Mouse (Mus musculus) heart, embryonic 12.5 days (tissue): Measurements from ENCODE around the gene Cox4i1. TPM values are rescaled to one million over a fixed set of nuclear protein-coding genes. Genes with fewer than 3 reads are reported as not detected.

ENCODE experiments used
- ATAC-seq: fragments of 200-750 bp; cut with Nextera tagmentation; 2 replicates; pipeline ENCODE4 v1.8.0; 2017; ENCODE audit warnings: moderate TSS enrichment, moderate library complexity; ENCODE audit not compliant: insufficient number of reproducible peaks, low FRiP score
- H3K27ac ChIP-seq: fragments of 300-500 bp; sonication (generic); 2 replicates; pipeline ENCODE4 v1.5.1; 2016; ENCODE audit warnings: mild to moderate bottlenecking, moderate library complexity; ENCODE audit not compliant: poor library complexity, severe bottlenecking
- H3K27me3 ChIP-seq: fragments of 300-500 bp; sonication (generic); replicated peaks from 2 replicates; pipeline ENCODE4 v1.6.1; 2016; ENCODE audit warnings: mild to moderate bottlenecking, moderate library complexity
- H3K36me3 ChIP-seq: fragments of 300-500 bp; sonication (generic); 2 replicates; pipeline ENCODE4 v1.6.1; 2016; ENCODE audit warnings: mild to moderate bottlenecking, moderate library complexity
- H3K4me1 ChIP-seq: fragments of 300-500 bp; sonication (generic); replicated peaks from 2 replicates; pipeline ENCODE4 v1.6.1; 2016; ENCODE audit warnings: mild to moderate bottlenecking
- H3K4me2 ChIP-seq: fragments of 300-500 bp; sonication (generic); 2 replicates; pipeline ENCODE4 v1.6.1; 2016; ENCODE audit warnings: mild to moderate bottlenecking, moderate library complexity
- H3K4me3 ChIP-seq: fragments of 300-500 bp; sonication (generic); 2 replicates; pipeline ENCODE4 v1.5.1; 2016; ENCODE audit warnings: mild to moderate bottlenecking
- H3K9ac ChIP-seq: fragments of 300-500 bp; sonication (generic); 2 replicates; pipeline ENCODE4 v1.6.1; 2016; ENCODE audit warnings: mild to moderate bottlenecking, moderate library complexity
- H3K9me3 ChIP-seq: fragments of 300-500 bp; sonication (generic); replicated peaks from 2 replicates; pipeline ENCODE4 v1.6.1; 2016; ENCODE audit warnings: mild to moderate bottlenecking, moderate library complexity
- WGBS: fragments of 180-500 bp; shearing (Covaris S2); methylation state at CpG from one replicate; pipeline ENCODE4 v1.1.7; 2016; 5-methylcytosine and 5-hydroxymethylcytosine counted together
- polyA plus RNA-seq: library from polyadenylated mRNA; unstranded; fragments of >200 nt; fragmentation: Nextera tagmentation; extraction: Ambion mirVana; gene quantifications from 2 replicates; pipeline ENCODE4 v1.2.1, GENCODE M21; 2016

Cox4i1 gene
- polyA plus RNA-seq, 1 experiment from 2014 or later: 1,716 TPM

DNA sequence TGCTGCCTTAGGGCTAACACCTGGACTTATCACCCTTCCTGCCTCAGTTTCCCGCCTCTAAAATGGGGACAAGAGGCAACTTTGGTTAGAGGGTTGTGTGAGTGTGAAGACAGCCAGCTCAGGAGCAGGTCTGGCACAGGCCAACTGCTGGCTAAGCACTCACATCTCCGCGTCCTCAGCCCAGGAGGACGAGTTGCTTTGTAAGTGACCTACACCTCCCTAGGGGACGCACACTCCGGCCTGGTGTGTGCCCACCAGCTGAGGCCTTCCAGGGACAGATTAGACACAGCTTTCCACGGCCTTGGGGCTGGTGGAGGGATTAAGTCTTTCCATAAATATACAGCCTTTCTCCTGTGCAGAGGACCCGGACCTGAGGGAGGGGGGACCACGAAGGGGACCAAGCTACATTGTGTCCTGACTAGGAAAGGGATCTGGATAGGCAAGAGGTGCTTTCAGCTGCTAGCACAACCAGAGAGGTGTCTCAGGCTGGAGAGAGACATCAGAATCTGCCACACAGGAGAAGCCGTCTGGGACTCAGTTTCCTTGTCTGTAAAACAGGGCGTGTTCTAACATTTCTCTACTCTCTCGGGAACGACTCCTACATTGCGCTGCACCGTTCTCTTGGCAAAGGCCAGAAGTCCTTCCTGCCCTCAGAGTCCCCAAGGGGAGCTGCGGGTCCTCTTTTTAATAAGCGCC is 34.9 kb upstream of the Cox4i1 start:
- peak overlapping the region; percentile 96 for H3K4me2 ChIP-seq
- H3K27me3 ChIP-seq: peaks cover 34% of the 10 kb centered on the region
- H3K36me3 ChIP-seq: no peaks in the 10 kb centered on the region
- H3K4me1 ChIP-seq: peaks cover 25% of the 10 kb centered on the region
- 30% methylated on average over 17 of the region's 17 CpGs for WGBS
- peak overlapping the region; percentile 60 for H3K4me3 ChIP-seq
- 0 out of 2 replicates have a peak, but pooled peaks cover 3% of the 10 kb centered on the region for H3K9me3 ChIP-seq
- peak overlapping the region; percentile 75 for H3K9ac ChIP-seq
- no peak for ATAC-seq
- H3K27ac ChIP-seq: no peak overlapping the region

DNA sequence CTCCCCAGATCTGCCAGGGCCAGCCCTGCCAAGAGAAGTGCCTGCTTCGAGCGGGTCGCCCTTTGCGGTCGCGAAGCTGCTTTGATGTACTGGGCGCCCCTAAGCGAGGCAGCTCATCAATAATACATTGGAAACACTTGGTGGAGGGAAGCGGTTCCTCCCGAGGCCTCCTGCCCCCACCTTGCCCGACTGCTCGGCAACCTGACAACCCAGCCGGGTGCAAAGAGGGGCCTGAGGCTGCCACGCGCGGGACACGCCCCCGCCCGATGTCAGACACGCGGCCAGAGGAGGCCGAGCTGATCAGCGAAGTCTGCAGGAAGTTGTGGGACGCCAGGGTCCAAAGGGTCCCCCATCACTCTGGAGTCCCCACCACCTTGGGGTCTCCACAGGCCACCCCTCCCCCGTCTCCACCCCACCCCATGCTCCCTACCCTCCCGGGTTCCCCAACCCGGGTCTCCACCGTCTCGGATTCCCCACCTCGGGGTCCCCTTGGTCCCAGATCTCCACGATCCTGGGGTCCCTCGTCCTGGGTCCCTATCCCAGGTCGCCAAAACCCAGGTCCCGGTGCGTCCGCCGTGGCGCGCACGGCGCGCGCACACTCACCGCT is 34.3 kb upstream of the Cox4i1 start:
- H3K4me2 ChIP-seq: peak overlapping the region; percentile 96
- no peak overlapping the region for H3K27ac ChIP-seq
- H3K36me3 ChIP-seq: no peaks in the 10 kb centered on the region
- peaks cover 34% of the 10 kb centered on the region for H3K27me3 ChIP-seq
- peak overlapping the region; percentile 75 for H3K9ac ChIP-seq
- under 1% methylated on average over 44 of the region's 44 CpGs for WGBS
- peak overlapping the region; percentile 60 for H3K4me3 ChIP-seq
- H3K4me1 ChIP-seq: peaks cover 25% of the 10 kb centered on the region
- 0 out of 2 replicates have a peak, but pooled peaks cover 3% of the 10 kb centered on the region for H3K9me3 ChIP-seq
- peak; percentile 30 for ATAC-seq

- Histone ChIP-seq H3K4me3 (peak overlapping the region; percentile 60), H3K9me3 (0 out of 2 replicates have a peak, but pooled peaks cover 3% of the 10 kb centered on the region), H3K36me3 (no peaks in the 10 kb centered on the region), H3K9ac (peak overlapping the region; percentile 75), H3K27ac (no peak overlapping the region), H3K27me3 (peaks cover 34% of the 10 kb centered on the region), H3K4me2 (peak overlapping the region; percentile 96), H3K4me1 (peaks cover 25% of the 10 kb centered on the region)
- under 1% methylated on average over 42 of the region's 42 CpGs for WGBS
- peak; percentile 65 for ATAC-seq
These were observed 33.6 kb upstream of the Cox4i1 start for GRCm38 (mm10) chr8:120634329-120634839.

GRCm38 (mm10) chr8:120641245-120641644 is 26.8 kb upstream of the Cox4i1 start:
- ATAC-seq: peak; percentile 55; the same call in 1 of the 2 replicates
- Histone ChIP-seq H3K4me2 (0 out of 2 replicates have a peak overlapping the region, but pooled peaks have one; percentile 25), H3K9me3 (no peaks in the 10 kb centered on the region), H3K27ac (peak overlapping the region; percentile 41; the same call in 1 of the 2 replicates), H3K4me1 (peaks cover 6% of the 10 kb centered on the region; the same call in 1 of the 2 replicates), H3K9ac (no peak overlapping the region), H3K27me3 (peaks cover 4% of the 10 kb centered on the region; the same call in 1 of the 2 replicates), H3K36me3 (no peaks in the 10 kb centered on the region), H3K4me3 (no peak overlapping the region)
- 18% methylated on average over 8 of the region's 8 CpGs for WGBS

GRCm38 (mm10) chr8:120642031-120642662 is 25.9 kb upstream of the Cox4i1 start:
- Histone ChIP-seq H3K4me1 (peaks cover 6% of the 10 kb centered on the region; the same call in 1 of the 2 replicates), H3K9me3 (no peaks in the 10 kb centered on the region), H3K4me2 (no peak overlapping the region), H3K27ac (no peak overlapping the region), H3K36me3 (no peaks in the 10 kb centered on the region), H3K4me3 (no peak overlapping the region), H3K27me3 (0 out of 2 replicates have a peak, but pooled peaks cover 2% of the 10 kb centered on the region), H3K9ac (no peak overlapping the region)
- WGBS: 74% methylated on average over 10 of the region's 10 CpGs
- ATAC-seq: no peak

- Histone ChIP-seq H3K27me3 (no peaks in the 10 kb centered on the region), H3K4me1 (peaks cover 6% of the 10 kb centered on the region; the same call in 1 of the 2 replicates), H3K4me2 (no peak overlapping the region), H3K9me3 (no peaks in the 10 kb centered on the region), H3K9ac (no peak overlapping the region), H3K36me3 (no peaks in the 10 kb centered on the region), H3K27ac (no peak overlapping the region), H3K4me3 (no peak overlapping the region)
- 72% methylated on average over 7 of the region's 7 CpGs for WGBS
- ATAC-seq: no peak
These were observed 23.4 kb upstream of the Cox4i1 start for GRCm38 (mm10) chr8:120644663-120645062.

DNA sequence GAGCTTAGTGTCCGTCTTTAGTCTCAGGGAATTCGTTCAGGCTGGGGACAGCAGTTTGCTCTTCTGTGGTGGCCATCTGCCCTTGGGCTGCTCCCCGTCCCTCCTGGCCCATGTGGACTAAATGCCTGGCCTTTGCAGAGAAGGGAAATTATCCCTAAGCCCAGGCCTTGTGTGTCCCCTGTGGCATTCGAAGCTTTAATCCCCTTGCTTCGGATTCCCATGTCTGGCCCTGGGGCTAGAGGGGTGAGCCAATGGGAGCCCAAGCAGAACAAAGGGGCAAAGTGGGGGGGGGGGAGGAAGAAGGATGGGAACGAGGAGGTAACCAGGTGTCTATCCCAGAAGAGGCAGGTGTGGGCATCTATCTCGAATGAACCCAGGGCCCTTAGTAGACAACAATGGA is 20.5 kb upstream of the Cox4i1 start, which contains the start of gene 1190005I06Rik:
Gene 1190005I06Rik (minus strand): TSS at position 101 of the 400 bp plus-strand sequence.
- no peaks in the 10 kb centered on the region for H3K27me3 ChIP-seq
- no peak within 1 kb of the TSS; the same call in 1 of the 2 replicates for H3K9ac ChIP-seq
- no peak within 1 kb of the TSS for H3K27ac ChIP-seq
- H3K4me3 ChIP-seq: no peak within 1 kb of the TSS
- WGBS: 57% methylated on average over 7 of the region's 7 CpGs
- H3K9me3 ChIP-seq: no peaks in the 10 kb centered on the region
- H3K4me1 ChIP-seq: no peaks in the 10 kb centered on the region
- no peak for ATAC-seq
- H3K4me2 ChIP-seq: no peak within 1 kb of the TSS
- H3K36me3 ChIP-seq: no peaks in the 10 kb centered on the region

DNA sequence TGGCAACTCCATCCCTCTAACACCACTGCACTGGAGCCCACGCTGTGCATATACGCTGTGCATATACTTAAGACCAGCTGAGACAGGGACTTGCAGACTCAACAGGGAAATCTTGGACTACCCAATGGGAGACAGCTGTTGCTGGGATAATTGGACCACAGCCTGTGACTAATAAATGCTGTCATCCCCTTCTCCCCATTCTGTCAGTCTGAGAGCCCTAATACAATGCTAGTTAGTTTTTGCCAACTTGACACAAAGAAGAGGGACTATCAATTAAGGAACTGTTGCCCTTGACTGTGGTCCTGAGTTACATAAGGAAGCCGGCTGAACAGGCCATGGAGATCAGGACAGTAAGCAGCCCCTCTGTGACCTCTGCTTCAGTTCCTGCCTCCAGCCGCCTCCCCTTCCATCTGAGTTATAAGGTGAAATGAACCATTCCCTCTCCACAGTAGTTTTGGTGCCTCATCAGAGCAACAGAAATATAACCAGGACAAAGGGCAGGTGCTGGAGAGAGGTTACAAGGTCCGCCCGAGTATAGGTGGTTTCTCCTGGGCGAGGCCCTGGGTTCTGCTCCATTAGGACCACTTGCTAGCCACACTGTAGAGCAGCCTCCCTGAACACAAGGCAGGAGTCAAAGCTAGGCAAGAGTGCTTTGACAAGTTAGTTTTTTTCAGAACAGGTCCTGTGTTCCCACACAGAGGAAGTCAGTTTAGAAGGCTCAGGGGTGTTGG is 11.5 kb upstream of the Cox4i1 start:
- no peaks in the 10 kb centered on the region for H3K9me3 ChIP-seq
- no peak overlapping the region for H3K27ac ChIP-seq
- H3K4me3 ChIP-seq: no peak overlapping the region
- no peak overlapping the region for H3K9ac ChIP-seq
- peaks cover 62% of the 10 kb centered on the region for H3K36me3 ChIP-seq
- WGBS: 91% methylated on average over 7 of the region's 7 CpGs
- ATAC-seq: no peak
- H3K4me2 ChIP-seq: no peak overlapping the region
- no peaks in the 10 kb centered on the region for H3K27me3 ChIP-seq
- 0 out of 2 replicates have a peak, but pooled peaks cover 3% of the 10 kb centered on the region for H3K4me1 ChIP-seq

DNA sequence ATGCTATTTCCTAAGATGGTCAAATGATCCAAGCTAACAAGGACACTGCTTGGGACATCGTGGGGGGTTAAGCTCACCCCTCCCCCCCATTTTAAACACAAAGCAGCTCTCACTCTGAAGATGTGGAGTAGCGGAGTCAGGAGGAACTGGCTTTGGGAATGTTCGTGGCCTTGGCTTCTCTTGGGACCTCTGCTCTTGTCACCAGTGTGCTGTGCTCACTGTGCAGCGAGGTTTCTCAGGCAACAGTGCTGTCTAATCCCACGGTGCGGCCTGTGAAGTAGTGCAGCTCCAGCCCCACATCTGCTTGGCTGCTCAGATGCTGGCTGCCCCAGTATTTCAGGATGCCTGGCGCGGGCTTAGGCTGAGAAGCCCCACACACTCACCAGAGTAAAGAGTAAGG is 10.6 kb upstream of the Cox4i1 start:
- Histone ChIP-seq H3K27ac (no peak overlapping the region), H3K9ac (no peak overlapping the region), H3K4me3 (no peak overlapping the region), H3K4me1 (0 out of 2 replicates have a peak, but pooled peaks cover 6% of the 10 kb centered on the region), H3K9me3 (no peaks in the 10 kb centered on the region), H3K27me3 (no peaks in the 10 kb centered on the region), H3K36me3 (peaks cover 62% of the 10 kb centered on the region), H3K4me2 (no peak overlapping the region)
- no peak for ATAC-seq
- WGBS: 96% methylated on average over 8 of the region's 8 CpGs

DNA sequence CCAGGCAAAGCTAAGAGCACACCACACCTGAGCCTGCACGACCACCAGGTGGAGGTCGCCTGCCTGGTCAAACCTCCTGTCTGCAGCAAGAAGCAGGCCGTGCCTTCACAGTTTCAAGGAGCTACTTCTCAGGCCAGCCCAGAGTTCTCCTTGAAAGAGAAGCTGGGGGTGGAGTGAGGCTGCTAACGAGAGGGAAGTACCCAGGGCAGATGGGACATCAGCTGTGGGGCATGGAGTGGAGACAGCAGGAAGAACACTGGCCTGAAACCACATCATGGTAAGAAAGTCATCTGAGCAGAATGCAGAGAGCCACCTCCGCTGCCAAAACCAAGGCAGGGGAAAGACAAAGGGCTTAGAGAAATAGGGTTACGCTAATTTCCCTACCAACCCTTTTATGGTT is 3.5 kb upstream of the Cox4i1 start:
- H3K27me3 ChIP-seq: no peaks in the 10 kb centered on the region
- H3K4me2 ChIP-seq: no peak overlapping the region
- H3K9ac ChIP-seq: no peak overlapping the region
- peaks cover 6% of the 10 kb centered on the region; the same call in 1 of the 2 replicates for H3K36me3 ChIP-seq
- no peak for ATAC-seq
- 79% methylated on average over 6 of the region's 6 CpGs for WGBS
- H3K4me3 ChIP-seq: no peak overlapping the region
- H3K27ac ChIP-seq: no peak overlapping the region
- H3K9me3 ChIP-seq: no peaks in the 10 kb centered on the region
- H3K4me1 ChIP-seq: peaks cover 42% of the 10 kb centered on the region
